Comparison of ENCODE assay signal across 14 mouse cellular contexts in the genomic region with DNA sequence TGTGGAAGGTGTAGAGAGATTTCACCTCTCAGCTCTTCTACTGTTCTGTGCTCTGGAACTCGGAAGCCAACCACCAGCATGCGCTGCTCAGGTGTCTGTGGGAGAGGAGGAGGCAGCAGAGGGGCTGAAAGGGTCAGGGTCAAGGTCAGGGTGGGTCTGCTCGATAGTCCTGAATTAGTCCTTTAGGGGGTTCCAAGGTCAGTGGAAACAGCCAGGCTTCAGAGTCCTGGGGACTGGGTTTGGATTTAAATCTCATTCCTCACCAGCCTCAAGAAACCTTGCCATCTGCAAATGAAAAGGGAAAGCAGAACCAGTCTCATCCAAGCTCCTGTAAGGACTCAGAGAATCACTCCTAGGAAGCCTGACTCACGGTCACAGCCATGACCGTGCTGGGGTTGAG.
"Had no signal": no experiment of that assay in that cellular context is flagged by ENCODE, and none has a peak within 500 bp of the region (broad histone marks: within the 10 kb centered on the region; RNA-seq: fewer than 3 reads in every experiment).

No protein-coding gene starts in this region.

- H3K4me2 ChIP-seq: liver, embryonic 11.5 days; liver, embryonic 15.5 days; neural tube, embryonic 12.5 days had no signal

- H3K36me3 ChIP-seq: limb, embryonic 10.5 days; liver, embryonic 15.5 days; neural tube, embryonic 12.5 days had no signal

- DNase-seq: kidney, postnatal 25 days; lung, adult 2 months; lung, postnatal 36 days; midbrain, embryonic 14.5 days; retina, postnatal 1 day; right cerebral cortex, postnatal 4 days; spleen, adult 18-20 months; thymus, adult 18-20 months; thymus, postnatal 25 days had no signal

- ATAC-seq: lung, postnatal 0 days had no signal

- H3K9me3 ChIP-seq: liver, embryonic 15.5 days; neural tube, embryonic 12.5 days had no signal

- H3K27ac ChIP-seq: limb, embryonic 10.5 days; liver, embryonic 15.5 days; neural tube, embryonic 12.5 days had no signal

- H3K27me3 ChIP-seq: liver, embryonic 15.5 days; neural tube, embryonic 12.5 days had no signal

- H3K4me3 ChIP-seq: limb, embryonic 10.5 days; liver, embryonic 15.5 days; neural tube, embryonic 12.5 days had no signal

- H3K4me1 ChIP-seq: limb, embryonic 10.5 days; liver, embryonic 15.5 days had no signal

- H3K9ac ChIP-seq: liver, embryonic 15.5 days; neural tube, embryonic 12.5 days had no signal
